Mouse (Mus musculus) T-cell, adult 2 months (primary cell): ENCODE measurements around the gene Dgat2.

Experiments
- DNase-seq: peaks from one replicate; pipeline ENCODE4 v3.0.0; 2022; ENCODE audit warnings: low spot score

Gene Dgat2

GRCm38 (mm10) chr7:99182432-99183172 is at the start of gene Dgat2:
Gene Dgat2 (minus strand): TSS chr7:99182719.
- DNase-seq: peak; percentile 89

- no peak for DNase-seq
These were observed 47.7 kb upstream of the Dgat2 start for GRCm38 (mm10) chr7:99230061-99230747.

- no peak for DNase-seq
These were observed 46.9 kb upstream of the Dgat2 start for GRCm38 (mm10) chr7:99229411-99229810.

- DNase-seq: no peak
These were observed 46.3 kb upstream of the Dgat2 start for GRCm38 (mm10) chr7:99228825-99229224.

- DNase-seq: no peak
These were observed 44.7 kb upstream of the Dgat2 start for GRCm38 (mm10) chr7:99227267-99227666.

- no peak for DNase-seq
These were observed 44.1 kb upstream of the Dgat2 start for GRCm38 (mm10) chr7:99226662-99227061.

- no peak for DNase-seq
These were observed 42.9 kb upstream of the Dgat2 start for GRCm38 (mm10) chr7:99225421-99225820.

- DNase-seq: no peak
These were observed 42.2 kb upstream of the Dgat2 start for GRCm38 (mm10) chr7:99224648-99225190.

GRCm38 (mm10) chr7:99224225-99224624 is 41.7 kb upstream of the Dgat2 start:
- no peak for DNase-seq

- no peak for DNase-seq
These were observed 35.0 kb upstream of the Dgat2 start for GRCm38 (mm10) chr7:99217338-99218074.

GRCm38 (mm10) chr7:99215347-99215855 is 32.9 kb upstream of the Dgat2 start:
- no peak for DNase-seq

GRCm38 (mm10) chr7:99214621-99215185 is 32.2 kb upstream of the Dgat2 start:
- no peak for DNase-seq

- no peak for DNase-seq
These were observed 31.2 kb upstream of the Dgat2 start for GRCm38 (mm10) chr7:99213686-99214085.

- DNase-seq: no peak
These were observed 30.5 kb upstream of the Dgat2 start for GRCm38 (mm10) chr7:99213056-99213455.

- no peak for DNase-seq
These were observed 26.2 kb upstream of the Dgat2 start for GRCm38 (mm10) chr7:99208704-99209103.

- no peak for DNase-seq
These were observed 23.8 kb upstream of the Dgat2 start for GRCm38 (mm10) chr7:99206364-99206763.

- DNase-seq: no peak
These were observed 19.6 kb upstream of the Dgat2 start for GRCm38 (mm10) chr7:99202163-99202562.

- DNase-seq: no peak
These were observed 17.8 kb upstream of the Dgat2 start for GRCm38 (mm10) chr7:99200290-99200689.

GRCm38 (mm10) chr7:99199451-99200175 is 17.1 kb upstream of the Dgat2 start:
- no peak for DNase-seq

- no peak for DNase-seq
These were observed 16.3 kb upstream of the Dgat2 start for GRCm38 (mm10) chr7:99198811-99199210.

GRCm38 (mm10) chr7:99194511-99194910 is 12.0 kb upstream of the Dgat2 start:
- no peak for DNase-seq
